Mouse (Mus musculus) limb, embryonic 12.5 days (tissue): ENCODE data around the gene Cog5. TPM values are rescaled to one million over a fixed set of nuclear protein-coding genes. Genes with fewer than 3 reads are reported as not detected.

Experiments used
- ATAC-seq: fragments of 200-750 bp; cut with Nextera tagmentation; 2 replicates; pipeline ENCODE4 v1.8.0; 2017; ENCODE audit warnings: low read depth, moderate TSS enrichment; ENCODE audit not compliant: insufficient number of reproducible peaks, insufficient read depth, low FRiP score, low TSS enrichment
- H3K27ac ChIP-seq: fragments of 300-500 bp; sonication (generic); 2 replicates; pipeline ENCODE4 v1.5.1; 2016; ENCODE audit warnings: mild to moderate bottlenecking, moderate library complexity
- H3K27me3 ChIP-seq: fragments of 300-500 bp; sonication (generic); 2 replicates; pipeline ENCODE4 v1.6.1; 2016; ENCODE audit warnings: mild to moderate bottlenecking, moderate library complexity
- H3K36me3 ChIP-seq: fragments of 300-500 bp; sonication (generic); 2 replicates; pipeline ENCODE4 v1.6.1; 2016; ENCODE audit warnings: mild to moderate bottlenecking, moderate library complexity
- H3K4me1 ChIP-seq: fragments of 300-500 bp; sonication (generic); replicated peaks from 2 replicates; pipeline ENCODE4 v1.6.1; 2016
- H3K4me2 ChIP-seq: fragments of 300-500 bp; sonication (generic); 2 replicates; pipeline ENCODE4 v1.6.1; 2016; ENCODE audit warnings: mild to moderate bottlenecking, moderate library complexity
- H3K4me3 ChIP-seq: fragments of 300-500 bp; sonication (generic); replicated peaks from 2 replicates; pipeline ENCODE4 v1.5.1; 2016; ENCODE audit warnings: mild to moderate bottlenecking
- H3K9ac ChIP-seq: fragments of 300-500 bp; sonication (generic); replicated peaks from 2 replicates; pipeline ENCODE4 v1.6.1; 2016; ENCODE audit warnings: mild to moderate bottlenecking, moderate library complexity
- H3K9me3 ChIP-seq: fragments of 300-500 bp; sonication (generic); 2 replicates; pipeline ENCODE4 v1.6.1; 2016; ENCODE audit warnings: mild to moderate bottlenecking, moderate library complexity
- WGBS: fragments of 180-500 bp; shearing (Covaris S2); methylation state at CpG from one replicate; pipeline ENCODE4 v1.1.7; 2016; 5-methylcytosine and 5-hydroxymethylcytosine counted together
- polyA plus RNA-seq: library from polyadenylated mRNA; unstranded; fragments of >200 nt; fragmentation: Nextera tagmentation; extraction: Ambion mirVana; gene quantifications from 2 replicates; pipeline ENCODE4 v1.2.1, GENCODE M21; 2016

Cog5 gene
- polyA plus RNA-seq, 1 experiment from 2014 or later: 36.0 TPM

GRCm38 (mm10) chr12:31895888-31896287, 241.2 kb downstream of the Cog5 start:
- Histone ChIP-seq H3K4me3 (no peak overlapping the region), H3K9me3 (no peaks in the 10 kb centered on the region), H3K36me3 (no peaks in the 10 kb centered on the region; the same call in 1 of the 2 replicates), H3K4me1 (peaks cover 24% of the 10 kb centered on the region), H3K27ac (peak overlapping the region; percentile 69; the same call in 1 of the 2 replicates), H3K27me3 (no peaks in the 10 kb centered on the region), H3K9ac (no peak overlapping the region), H3K4me2 (no peak overlapping the region)
- WGBS: 25% methylated on average over 2 of the region's 2 CpGs
- ATAC-seq: no peak; the same call in 1 of the 2 replicates

GRCm38 (mm10) chr12:31896295-31896694, 241.6 kb downstream of the Cog5 start:
- H3K36me3 ChIP-seq: no peaks in the 10 kb centered on the region; the same call in 1 of the 2 replicates
- peaks cover 24% of the 10 kb centered on the region for H3K4me1 ChIP-seq
- H3K27me3 ChIP-seq: no peaks in the 10 kb centered on the region
- H3K9ac ChIP-seq: no peak overlapping the region
- ATAC-seq: no peak
- H3K27ac ChIP-seq: peak overlapping the region; percentile 69
- H3K9me3 ChIP-seq: no peaks in the 10 kb centered on the region
- H3K4me3 ChIP-seq: no peak overlapping the region
- WGBS: 29% methylated on average over 5 of the region's 5 CpGs
- no peak overlapping the region for H3K4me2 ChIP-seq

GRCm38 (mm10) chr12:31896986-31897385, 242.3 kb downstream of the Cog5 start:
- H3K27me3 ChIP-seq: no peaks in the 10 kb centered on the region
- WGBS: 30% methylated on average over 8 of the region's 8 CpGs
- no peak overlapping the region for H3K4me3 ChIP-seq
- H3K27ac ChIP-seq: peak overlapping the region; percentile 69; the same call in 1 of the 2 replicates
- H3K36me3 ChIP-seq: peaks cover 3% of the 10 kb centered on the region; the same call in 1 of the 2 replicates
- no peaks in the 10 kb centered on the region for H3K9me3 ChIP-seq
- H3K9ac ChIP-seq: no peak overlapping the region
- H3K4me2 ChIP-seq: no peak overlapping the region
- ATAC-seq: no peak
- peaks cover 24% of the 10 kb centered on the region for H3K4me1 ChIP-seq

GRCm38 (mm10) chr12:31897456-31897855, 242.8 kb downstream of the Cog5 start:
- Histone ChIP-seq H3K4me2 (no peak overlapping the region), H3K9ac (no peak overlapping the region), H3K27me3 (no peaks in the 10 kb centered on the region), H3K9me3 (no peaks in the 10 kb centered on the region), H3K27ac (0 out of 2 replicates have a peak overlapping the region, but pooled peaks have one; percentile 69), H3K4me3 (no peak overlapping the region), H3K4me1 (peaks cover 24% of the 10 kb centered on the region), H3K36me3 (peaks cover 4% of the 10 kb centered on the region; the same call in 1 of the 2 replicates)
- ATAC-seq: no peak
- 65% methylated on average over 7 of the region's 7 CpGs for WGBS

GRCm38 (mm10) chr12:31900391-31900914, 245.8 kb downstream of the Cog5 start:
- no peaks in the 10 kb centered on the region for H3K27me3 ChIP-seq
- no peak overlapping the region for H3K4me3 ChIP-seq
- 81% methylated on average over 4 of the region's 4 CpGs for WGBS

GRCm38 (mm10) chr12:31905696-31906551, 251.3 kb downstream of the Cog5 start:
- 54% methylated on average over 6 of the region's 6 CpGs for WGBS
- Histone ChIP-seq H3K4me2 (no peak overlapping the region), H3K4me1 (no peaks in the 10 kb centered on the region), H3K27ac (no peak overlapping the region), H3K27me3 (no peaks in the 10 kb centered on the region), H3K9ac (no peak overlapping the region), H3K9me3 (no peaks in the 10 kb centered on the region), H3K4me3 (no peak overlapping the region), H3K36me3 (peaks cover 14% of the 10 kb centered on the region; the same call in 1 of the 2 replicates)
- no peak for ATAC-seq

More at GRCm38 (mm10) chr12:31900391-31900914, 245.8 kb downstream of the Cog5 start:
- no peak overlapping the region for H3K4me2 ChIP-seq
- H3K4me1 ChIP-seq: peaks cover 21% of the 10 kb centered on the region
- no peak overlapping the region for H3K27ac ChIP-seq
- no peak overlapping the region for H3K9ac ChIP-seq
- peaks cover 7% of the 10 kb centered on the region; the same call in 1 of the 2 replicates for H3K36me3 ChIP-seq
- no peak for ATAC-seq
- no peaks in the 10 kb centered on the region for H3K9me3 ChIP-seq

GRCm38 (mm10) chr12:31907436-31907835, 252.8 kb downstream of the Cog5 start:
- 96% methylated on average over 2 of the region's 2 CpGs for WGBS
- Histone ChIP-seq H3K9ac (no peak overlapping the region), H3K4me1 (no peaks in the 10 kb centered on the region), H3K4me3 (no peak overlapping the region), H3K27ac (no peak overlapping the region), H3K27me3 (no peaks in the 10 kb centered on the region), H3K9me3 (no peaks in the 10 kb centered on the region), H3K36me3 (peaks cover 10% of the 10 kb centered on the region; the same call in 1 of the 2 replicates), H3K4me2 (no peak overlapping the region)
- no peak for ATAC-seq

- Histone ChIP-seq H3K36me3 (0 out of 2 replicates have a peak, but pooled peaks cover 3% of the 10 kb centered on the region), H3K27ac (no peak overlapping the region), H3K4me2 (no peak overlapping the region), H3K27me3 (no peaks in the 10 kb centered on the region), H3K4me3 (no peak overlapping the region), H3K9ac (no peak overlapping the region), H3K9me3 (no peaks in the 10 kb centered on the region), H3K4me1 (no peaks in the 10 kb centered on the region)
- ATAC-seq: no peak
- 85% methylated on average over 6 of the region's 6 CpGs for WGBS
Observed at GRCm38 (mm10) chr12:31912966-31913551, 258.4 kb downstream of the Cog5 start.

- 72% methylated on average over 4 of the region's 4 CpGs for WGBS
- H3K4me2 ChIP-seq: no peak overlapping the region
- H3K27ac ChIP-seq: no peak overlapping the region
- no peaks in the 10 kb centered on the region for H3K9me3 ChIP-seq
- H3K9ac ChIP-seq: no peak overlapping the region
- no peaks in the 10 kb centered on the region for H3K4me1 ChIP-seq
- H3K36me3 ChIP-seq: peaks cover 7% of the 10 kb centered on the region; the same call in 1 of the 2 replicates
- ATAC-seq: no peak
- H3K4me3 ChIP-seq: no peak overlapping the region
- H3K27me3 ChIP-seq: no peaks in the 10 kb centered on the region
Observed at GRCm38 (mm10) chr12:31913614-31914013, 258.9 kb downstream of the Cog5 start.

- Histone ChIP-seq H3K4me1 (no peaks in the 10 kb centered on the region), H3K27ac (no peak overlapping the region), H3K9ac (no peak overlapping the region), H3K27me3 (no peaks in the 10 kb centered on the region), H3K4me3 (no peak overlapping the region), H3K36me3 (peaks cover 26% of the 10 kb centered on the region), H3K4me2 (no peak overlapping the region), H3K9me3 (no peaks in the 10 kb centered on the region)
- ATAC-seq: no peak
- WGBS: 94% methylated on average over 5 of the region's 5 CpGs
Observed at GRCm38 (mm10) chr12:31916691-31917090, 262.0 kb downstream of the Cog5 start.

- WGBS: 80% methylated on average over 5 of the region's 5 CpGs
- Histone ChIP-seq H3K27ac (no peak overlapping the region), H3K9me3 (no peaks in the 10 kb centered on the region), H3K4me1 (no peaks in the 10 kb centered on the region), H3K9ac (no peak overlapping the region), H3K4me3 (no peak overlapping the region), H3K4me2 (no peak overlapping the region), H3K36me3 (peaks cover 26% of the 10 kb centered on the region), H3K27me3 (no peaks in the 10 kb centered on the region)
- ATAC-seq: peak; percentile 56; the same call in 1 of the 2 replicates
Observed at GRCm38 (mm10) chr12:31917245-31917644, 262.6 kb downstream of the Cog5 start.
